ENCODE assay signal across 21 mouse cellular contexts in genomic region chr12:4379298-4379957, GRCm38 (mm10).
DNase-seq lines count a peak whose midpoint lies in the region; ATAC-seq and TF ChIP-seq lines count a peak whose summit lies in the region.
"Had no signal": no experiment of that assay in that cellular context is flagged by ENCODE, and none has a peak within 500 bp of the region (broad histone marks: within the 10 kb centered on the region; RNA-seq: fewer than 3 reads in every experiment).

No protein-coding gene starts in this region.

- 26% methylated on average over 7 of the region's 7 CpGs for WGBS in intestine, embryonic 15.5 days
- WGBS in intestine, postnatal 0 days, result 19% methylated on average over 7 of the region's 7 CpGs
- WGBS in hindbrain, embryonic 16.5 days, result 53% methylated on average over 7 of the region's 7 CpGs

- no peak overlapping the region; the same call in 1 of the 2 replicates for H3K4me2 ChIP-seq in intestine, embryonic 15.5 days (replicated peaks)
- H3K4me2 ChIP-seq in intestine, postnatal 0 days (replicated peaks; ENCODE audit: low read depth), result peak overlapping the region; percentile 56
- H3K4me2 ChIP-seq in hindbrain, embryonic 16.5 days (ENCODE audit: low read length), result no peak overlapping the region
- H3K4me2 ChIP-seq: embryonic facial prominence, embryonic 12.5 days; forebrain, embryonic 13.5 days; forebrain, embryonic 15.5 days had no signal

- no peak overlapping the region for H3K9ac ChIP-seq in intestine, embryonic 15.5 days
- no peak overlapping the region for H3K9ac ChIP-seq in intestine, postnatal 0 days (ENCODE audit: low read depth, low read length)
- H3K9ac ChIP-seq in hindbrain, embryonic 16.5 days (ENCODE audit: low read depth, low read length), result no peak overlapping the region
- H3K9ac ChIP-seq: embryonic facial prominence, embryonic 12.5 days; forebrain, embryonic 13.5 days; forebrain, embryonic 15.5 days had no signal

- H3K9me3 ChIP-seq in intestine, embryonic 15.5 days, result no peaks in the 10 kb centered on the region
- H3K9me3 ChIP-seq in intestine, postnatal 0 days (ENCODE audit: control insufficient read depth), result no peaks in the 10 kb centered on the region
- H3K9me3 ChIP-seq in hindbrain, embryonic 16.5 days (ENCODE audit: control insufficient read depth, low read length), result no peaks in the 10 kb centered on the region
- H3K9me3 ChIP-seq: embryonic facial prominence, embryonic 10.5 days; embryonic facial prominence, embryonic 12.5 days; forebrain, embryonic 13.5 days; forebrain, embryonic 15.5 days; G1E had no signal

- H3K27ac ChIP-seq in intestine, embryonic 15.5 days, result no peak overlapping the region
- H3K27ac ChIP-seq in intestine, postnatal 0 days (ENCODE audit: low read depth, low read length), result no peak overlapping the region
- H3K27ac ChIP-seq in gastrocnemius, adult 2 months, result no peak overlapping the region
- H3K27ac ChIP-seq in hindbrain, embryonic 16.5 days (ENCODE audit: low read depth, low read length), result no peak overlapping the region
- H3K27ac ChIP-seq: embryonic facial prominence, embryonic 10.5 days; embryonic facial prominence, embryonic 12.5 days; forebrain, embryonic 13.5 days; forebrain, embryonic 15.5 days had no signal

- H3K36me3 ChIP-seq in intestine, embryonic 15.5 days, result no peaks in the 10 kb centered on the region
- no peaks in the 10 kb centered on the region for H3K36me3 ChIP-seq in intestine, postnatal 0 days (ENCODE audit: control insufficient read depth, insufficient read depth)
- H3K36me3 ChIP-seq in hindbrain, embryonic 16.5 days (ENCODE audit: control insufficient read depth, insufficient read depth, low read length), result no peaks in the 10 kb centered on the region
- H3K36me3 ChIP-seq: embryonic facial prominence, embryonic 10.5 days; embryonic facial prominence, embryonic 12.5 days; forebrain, embryonic 15.5 days; G1E had no signal

- no peaks in the 10 kb centered on the region for H3K27me3 ChIP-seq in intestine, embryonic 15.5 days (replicated peaks)
- no peaks in the 10 kb centered on the region for H3K27me3 ChIP-seq in intestine, postnatal 0 days (replicated peaks; ENCODE audit: control insufficient read depth, insufficient read depth, low read length)
- H3K27me3 ChIP-seq in hindbrain, embryonic 16.5 days (replicated peaks; ENCODE audit: control insufficient read depth, insufficient read depth, low read length), result no peaks in the 10 kb centered on the region
- H3K27me3 ChIP-seq: CH12.LX; embryonic facial prominence, embryonic 12.5 days; forebrain, embryonic 13.5 days; forebrain, embryonic 15.5 days had no signal

- intact Hi-C loops in heart, postnatal 14 days (cut with DNase I), result no loop called here
- intact Hi-C loops in gastrocnemius, adult 2 months (cut with DNase I), result no loop called here

- no peak overlapping the region for H3K4me3 ChIP-seq in intestine, embryonic 15.5 days (replicated peaks)
- H3K4me3 ChIP-seq in intestine, postnatal 0 days (ENCODE audit: low read depth, low read length), result no peak overlapping the region
- no peak overlapping the region for H3K4me3 ChIP-seq in gastrocnemius, adult 2 months
- no peak overlapping the region for H3K4me3 ChIP-seq in hindbrain, embryonic 16.5 days (ENCODE audit: low read length)
- H3K4me3 ChIP-seq: embryonic facial prominence, embryonic 10.5 days; embryonic facial prominence, embryonic 12.5 days; forebrain, embryonic 13.5 days; forebrain, embryonic 15.5 days had no signal

- peak; percentile 54 for DNase-seq in heart, adult 11 months
- no peak for DNase-seq in heart, postnatal 14 days
- no peak for DNase-seq in gastrocnemius, adult 2 months
- DNase-seq in urinary bladder, postnatal 25 days (ENCODE audit: low spot score), result no peak
- DNase-seq: adrenal gland, adult 2 months; adrenal gland, postnatal 25 days; B cell, adult 2 months; cerebellum, adult 11-12 months; cerebellum, adult 2 months; cerebellum, adult 9-10 months; cerebellum, postnatal 25 days had no signal

- no peaks in the 10 kb centered on the region for H3K4me1 ChIP-seq in intestine, embryonic 15.5 days (replicated peaks)
- H3K4me1 ChIP-seq in intestine, postnatal 0 days (replicated peaks; ENCODE audit: control insufficient read depth, insufficient read depth, low read length), result 0 out of 2 replicates have a peak, but pooled peaks cover 3% of the 10 kb centered on the region
- H3K4me1 ChIP-seq in hindbrain, embryonic 16.5 days (ENCODE audit: control insufficient read depth, insufficient read depth, low read depth, low read length), result peaks cover 3% of the 10 kb centered on the region

- peak; percentile 94 for ATAC-seq in intestine, embryonic 15.5 days
- peak; percentile 85 for ATAC-seq in intestine, postnatal 0 days
- no peak for ATAC-seq in hindbrain, embryonic 16.5 days
- ATAC-seq: CD4-positive, CD25-positive, alpha-beta regulatory T cell, adult 4 months; forebrain, embryonic 13.5 days; forebrain, embryonic 15.5 days had no signal

- no peak for TF ChIP-seq CTCF in intestine, postnatal 0 days (IDR thresholded peaks at IDR 0.05; ENCODE audit: low read depth)
- no peak for TF ChIP-seq CTCF in gastrocnemius, adult 2 months (IDR thresholded peaks at IDR 0.05)
